Mouse (Mus musculus) midbrain, embryonic 14.5 days (tissue): Measurements from ENCODE around the gene Gm9745. TPM values are rescaled to one million over a fixed set of nuclear protein-coding genes. Genes with fewer than 3 reads are reported as not detected.
"Not testable (repeated sequence)": the region's sequence is repeated elsewhere in the genome, so short reads cannot be mapped to it uniquely, and the experiment has no call there.

ENCODE experiments used
- ATAC-seq: fragments of 200-750 bp; cut with Nextera tagmentation; 2 replicates; pipeline ENCODE4 v1.8.0; 2017; ENCODE audit warnings: moderate number of reproducible peaks, moderate library complexity; ENCODE audit not compliant: low FRiP score, low TSS enrichment
- DNase-seq: peaks from one replicate; pipeline ENCODE4 v3.0.0-alpha.2; 2015
- H3K27ac ChIP-seq: fragments of 300-500 bp; sonication (generic); replicated peaks from 2 replicates; pipeline ENCODE4 v1.5.1; 2014; ENCODE audit warnings: mild to moderate bottlenecking, low read depth, low read length, moderate library complexity
- H3K27me3 ChIP-seq: fragments of 300-500 bp; sonication (generic); 2 replicates; pipeline ENCODE4 v1.6.1; 2014; ENCODE audit warnings: low read length, control low read depth, mixed read lengths; ENCODE audit not compliant: control insufficient read depth, insufficient read depth
- H3K36me3 ChIP-seq: fragments of 300-500 bp; sonication (generic); 2 replicates; pipeline ENCODE4 v1.6.1; 2014; ENCODE audit warnings: low read length, control low read depth; ENCODE audit not compliant: control insufficient read depth, insufficient read depth
- H3K4me1 ChIP-seq: fragments of 300-500 bp; sonication (generic); 2 replicates; pipeline ENCODE4 v1.6.1; 2014; ENCODE audit warnings: mild to moderate bottlenecking, antibody characterized with exemption, low read length, control low read depth; ENCODE audit not compliant: control insufficient read depth, insufficient read depth
- H3K4me2 ChIP-seq: fragments of 300-500 bp; sonication (generic); 2 replicates; pipeline ENCODE4 v1.6.1; 2014; ENCODE audit warnings: mild to moderate bottlenecking, low read length, moderate library complexity
- H3K4me3 ChIP-seq: fragments of 300-500 bp; sonication (generic); replicated peaks from 2 replicates; pipeline ENCODE4 v1.5.1; 2014; ENCODE audit warnings: low read depth, low read length
- H3K9ac ChIP-seq: fragments of 300-500 bp; sonication (generic); replicated peaks from 2 replicates; pipeline ENCODE4 v1.6.1; 2014; ENCODE audit warnings: mild to moderate bottlenecking, low read length, moderate library complexity
- H3K9me3 ChIP-seq: fragments of 300-500 bp; sonication (generic); 2 replicates; pipeline ENCODE4 v1.6.1; 2016; ENCODE audit warnings: low read length, control low read depth, mixed read lengths; ENCODE audit not compliant: control insufficient read depth
- WGBS: fragments of 180-500 bp; shearing (Covaris S2); extraction: QIAGEN DNeasy Blood & Tissue Kit; methylation state at CpG from one replicate; pipeline ENCODE4 v1.1.7; 2014; 5-methylcytosine and 5-hydroxymethylcytosine counted together
- polyA plus RNA-seq: library from polyadenylated mRNA; unstranded; fragments of >200 nt; fragmentation: Nextera tagmentation; extraction: Ambion mirVana; gene quantifications from 2 replicates; pipeline ENCODE4 v1.2.1, GENCODE M21; 2014

Gm9745 gene
- polyA plus RNA-seq, 1 experiment from 2014 or later, result not detected

DNA sequence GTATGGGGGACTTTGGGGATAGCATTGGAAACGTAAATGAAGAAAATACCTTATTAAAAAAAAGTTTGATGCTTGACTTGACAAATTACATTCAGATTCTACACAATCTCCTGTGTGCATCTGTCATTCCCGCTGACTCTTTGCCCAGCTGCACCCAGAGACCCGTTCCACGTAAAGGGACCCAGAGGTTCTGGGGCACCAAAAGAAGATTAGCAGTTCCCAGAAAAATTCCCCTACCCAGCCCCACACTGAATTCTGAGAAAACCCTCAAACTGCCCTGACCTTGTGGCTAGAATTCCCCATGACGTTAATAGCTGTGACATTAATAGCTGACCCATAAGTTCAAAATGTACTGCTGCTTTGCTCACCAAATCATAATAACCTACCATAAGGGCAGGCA is 17.2 kb upstream of the Gm9745 start:
- H3K27me3 ChIP-seq, result no peaks in the 10 kb centered on the region
- WGBS, result 96% methylated on average over 5 of the region's 5 CpGs
- peaks cover 25% of the 10 kb centered on the region for H3K36me3 ChIP-seq
- no peak overlapping the region for H3K27ac ChIP-seq
- DNase-seq (no peak), ATAC-seq (no peak)
- H3K4me2 ChIP-seq, result no peak overlapping the region
- no peaks in the 10 kb centered on the region for H3K4me1 ChIP-seq
- no peaks in the 10 kb centered on the region for H3K9me3 ChIP-seq
- no peak overlapping the region for H3K9ac ChIP-seq
- no peak overlapping the region for H3K4me3 ChIP-seq

- DNase-seq, H3K4me1 ChIP-seq, H3K4me2 ChIP-seq, H3K27ac ChIP-seq, ATAC-seq, H3K9ac ChIP-seq, H3K4me3 ChIP-seq, H3K9me3 ChIP-seq, H3K36me3 ChIP-seq, H3K27me3 ChIP-seq: not testable (repeated sequence)
- 37% methylated on average over 5 of the region's 5 CpGs for WGBS
These were observed 14.2 kb upstream of the Gm9745 start for GRCm38 (mm10) chr13:8962266-8962665.

DNA sequence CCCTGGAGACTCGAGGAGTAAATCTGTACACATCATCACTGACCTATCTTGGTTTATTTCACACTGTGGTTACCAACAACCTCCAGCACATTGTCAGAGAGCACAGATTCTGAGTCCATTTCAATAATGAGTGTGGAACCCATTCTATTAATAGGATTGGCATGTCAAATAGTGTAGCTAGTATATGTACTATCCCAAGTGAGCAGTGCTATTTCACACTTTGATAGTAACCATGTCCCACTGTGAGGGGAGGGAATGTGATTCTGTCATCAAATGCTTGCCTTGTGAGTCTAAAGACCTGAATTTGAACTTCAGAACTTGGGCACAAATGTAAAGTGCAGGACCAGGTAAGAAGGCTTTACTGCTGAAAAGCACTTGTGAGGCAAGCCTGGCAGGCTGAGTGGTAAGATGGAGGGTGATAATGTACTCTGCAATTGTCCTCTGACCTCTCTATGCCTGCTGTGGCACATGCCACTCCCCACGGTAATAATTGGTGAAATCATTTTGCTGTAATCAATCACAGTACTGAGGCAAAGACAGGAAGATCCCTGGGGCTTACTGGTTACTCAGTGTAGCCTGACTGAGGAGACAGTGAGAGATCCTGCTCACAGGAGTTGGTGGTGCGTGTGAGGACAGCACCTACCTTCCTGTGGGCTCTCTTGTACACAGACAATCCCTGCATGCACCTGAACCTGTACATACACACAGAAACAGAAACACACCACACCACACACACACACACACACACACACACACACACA is 13.3 kb upstream of the Gm9745 start:
- WGBS, result 66% methylated on average over 3 of the region's 3 CpGs
- DNase-seq, H3K36me3 ChIP-seq, ATAC-seq, H3K4me1 ChIP-seq, H3K27ac ChIP-seq, H3K4me2 ChIP-seq, H3K4me3 ChIP-seq, H3K27me3 ChIP-seq, H3K9me3 ChIP-seq, H3K9ac ChIP-seq: not testable (repeated sequence)

DNA sequence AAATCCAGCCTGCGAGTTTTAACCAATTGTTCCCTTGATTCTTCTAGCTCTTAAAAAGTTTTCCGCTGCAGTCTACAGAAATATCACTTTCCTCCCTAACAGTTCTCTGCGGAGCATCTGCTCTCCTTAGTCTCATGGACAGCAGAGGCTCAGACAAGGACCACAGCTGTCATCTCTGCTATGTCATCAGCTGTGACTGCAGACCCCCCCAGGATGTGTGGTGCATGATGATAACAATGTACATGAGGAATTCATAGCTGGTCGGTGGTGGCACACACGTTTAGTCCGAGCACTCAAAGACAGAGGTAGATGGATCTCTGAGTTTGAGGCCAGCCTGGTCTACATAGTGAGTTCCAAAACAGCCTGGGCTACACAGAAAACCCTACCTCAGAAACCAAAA is 11.5 kb upstream of the Gm9745 start:
- not testable (repeated sequence) for H3K4me1 ChIP-seq, H3K4me3 ChIP-seq, H3K36me3 ChIP-seq, DNase-seq, H3K4me2 ChIP-seq, H3K27ac ChIP-seq, H3K9ac ChIP-seq, H3K27me3 ChIP-seq, H3K9me3 ChIP-seq, ATAC-seq
- 93% methylated on average over 5 of the region's 6 CpGs for WGBS

DNA sequence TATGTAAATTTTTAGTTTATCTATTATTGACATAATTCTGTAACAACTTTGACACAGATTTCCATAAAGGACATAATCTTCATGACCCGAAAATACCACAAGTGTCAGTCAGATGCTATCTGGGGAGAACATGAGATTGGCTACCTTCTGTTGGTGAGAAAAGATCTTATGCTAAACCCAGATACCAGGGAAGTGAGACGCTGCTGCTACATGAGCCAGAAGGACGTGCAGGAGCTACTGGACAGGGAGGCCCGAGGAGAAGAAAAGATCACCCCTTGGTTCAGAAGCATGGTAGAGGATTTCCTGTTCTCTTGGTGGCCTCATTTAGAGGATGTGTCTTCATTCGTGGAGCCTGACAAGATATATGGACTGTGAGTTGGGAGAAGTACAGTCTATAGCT is 11.0 kb upstream of the Gm9745 start:
- H3K4me3 ChIP-seq, H3K4me2 ChIP-seq, H3K4me1 ChIP-seq, H3K27ac ChIP-seq, H3K27me3 ChIP-seq, H3K9me3 ChIP-seq, H3K9ac ChIP-seq, H3K36me3 ChIP-seq, DNase-seq, ATAC-seq: not testable (repeated sequence)
- WGBS, result no CpG with 5 or more reads among the region's 5 CpGs

DNA sequence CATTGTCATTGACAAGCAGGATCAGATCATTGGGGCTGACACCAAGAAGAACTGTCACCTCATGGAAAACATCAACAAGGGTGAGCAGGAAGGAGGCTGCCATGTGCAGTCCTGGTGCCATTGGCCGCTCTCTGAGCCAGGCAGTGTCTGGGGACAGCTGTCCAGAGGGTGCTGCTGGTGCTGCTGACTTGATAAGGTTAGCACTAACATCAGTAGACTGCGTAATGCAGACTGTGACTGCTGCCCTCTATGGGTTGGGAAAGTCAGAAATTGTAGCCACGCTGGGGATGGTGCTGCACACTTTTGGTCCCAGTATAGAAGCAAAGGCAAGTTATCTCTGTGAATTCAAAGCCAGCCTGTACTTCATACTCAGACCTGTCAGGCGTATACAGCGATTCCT is 8.8 kb upstream of the Gm9745 start:
- H3K36me3 ChIP-seq, H3K4me2 ChIP-seq, H3K9me3 ChIP-seq, H3K27ac ChIP-seq, H3K27me3 ChIP-seq, DNase-seq, H3K4me3 ChIP-seq, H3K4me1 ChIP-seq, ATAC-seq, H3K9ac ChIP-seq: not testable (repeated sequence)
- WGBS, result no CpG with 5 or more reads among the region's 5 CpGs

DNA sequence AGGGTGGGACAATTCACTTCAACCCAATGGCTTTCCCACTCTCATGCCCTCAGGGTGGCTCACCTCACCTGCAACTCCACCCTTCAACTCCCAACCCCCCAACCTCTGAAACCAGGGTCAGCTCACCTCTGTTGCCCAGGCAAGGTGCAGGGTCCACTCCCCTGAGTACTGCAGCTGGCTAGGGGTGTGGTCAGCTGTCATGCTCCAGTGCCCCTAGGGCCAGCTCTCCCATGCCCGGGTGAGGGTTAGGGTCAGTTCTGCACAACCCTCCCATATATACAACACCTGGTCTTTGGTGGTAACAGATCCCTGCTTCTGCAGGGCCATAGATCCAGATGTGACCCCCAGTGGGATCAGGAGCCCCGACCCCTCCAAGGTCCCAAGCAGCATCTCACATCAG is 7.1 kb upstream of the Gm9745 start:
- not testable (repeated sequence) for DNase-seq, H3K9ac ChIP-seq, H3K27me3 ChIP-seq, ATAC-seq, H3K4me1 ChIP-seq, H3K27ac ChIP-seq, H3K9me3 ChIP-seq, H3K4me3 ChIP-seq, H3K36me3 ChIP-seq, H3K4me2 ChIP-seq
- WGBS, result 68% methylated on average over 1 of the region's 2 CpGs

DNA sequence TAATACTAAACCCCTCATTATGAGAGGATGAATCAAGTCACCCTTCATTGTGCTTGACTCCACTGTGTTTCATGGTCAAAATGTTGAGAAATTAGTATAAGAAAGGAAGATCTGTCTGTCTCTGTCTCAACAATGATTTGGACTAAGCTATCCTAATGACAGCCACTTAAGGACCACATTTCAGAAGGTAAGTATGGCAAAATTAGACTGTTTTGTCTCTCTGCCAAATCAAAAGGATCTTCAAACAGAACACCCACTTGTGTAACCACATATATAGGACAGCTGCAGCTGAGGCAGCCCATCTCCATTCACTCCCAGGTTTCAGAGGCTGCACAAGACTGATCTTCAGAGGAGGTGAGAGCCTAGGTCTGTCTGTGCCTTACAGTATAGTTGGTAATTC is 4.5 kb upstream of the Gm9745 start, which contains the start of gene Idi2:
Gene Idi2 (plus strand): TSS at position 301 of the 400 bp plus-strand sequence.
- not testable (repeated sequence) for DNase-seq, H3K27me3 ChIP-seq, H3K4me3 ChIP-seq, H3K9me3 ChIP-seq, ATAC-seq, H3K36me3 ChIP-seq, H3K27ac ChIP-seq, H3K4me2 ChIP-seq, H3K9ac ChIP-seq, H3K4me1 ChIP-seq

GRCm38 (mm10) chr13:8943828-8944227 is 4.2 kb downstream of the Gm9745 start:
- not testable (repeated sequence) for DNase-seq, H3K36me3 ChIP-seq, H3K27ac ChIP-seq, ATAC-seq, H3K9ac ChIP-seq, H3K27me3 ChIP-seq, H3K4me2 ChIP-seq, H3K9me3 ChIP-seq, H3K4me1 ChIP-seq, H3K4me3 ChIP-seq
- WGBS, result no CpG with 5 or more reads among the region's 5 CpGs
